Mouse (Mus musculus): ENCODE data around the gene Gatc.
"Not testable (repeated sequence)": the region's sequence is repeated elsewhere in the genome, so short reads cannot be mapped to it uniquely, and the experiment has no call there.

Gatc gene

GRCm38 (mm10) chr5:115327610-115328548 is 13.1 kb downstream of the Gatc start:
- DNase-seq, result peak; percentile 42

- peak; percentile 97 for DNase-seq
Measured at GRCm38 (mm10) chr5:115326875-115327609, 13.9 kb downstream of the Gatc start, which contains the start of gene Srsf9. TSS of gene Srsf9 (plus strand) at chr5:115327177.

- no peak for DNase-seq
Measured at GRCm38 (mm10) chr5:115326256-115326831, 14.6 kb downstream of the Gatc start.

GRCm38 (mm10) chr5:115319004-115319940 is 21.7 kb downstream of the Gatc start:
- peak; percentile 88 for DNase-seq

GRCm38 (mm10) chr5:115317645-115318328 is 23.2 kb downstream of the Gatc start:
- DNase-seq, result peak; percentile 74

- DNase-seq, result peak; percentile 29
Measured at GRCm38 (mm10) chr5:115316968-115317644, 23.9 kb downstream of the Gatc start.

GRCm38 (mm10) chr5:115313668-115313943 is 27.4 kb downstream of the Gatc start:
- no peak for DNase-seq

GRCm38 (mm10) chr5:115312816-115313667 is 27.9 kb downstream of the Gatc start:
- DNase-seq, result no peak

- DNase-seq, result no peak
Measured at GRCm38 (mm10) chr5:115312354-115312753, 28.6 kb downstream of the Gatc start.

GRCm38 (mm10) chr5:115302190-115302589 is 38.8 kb downstream of the Gatc start:
- DNase-seq, result not testable (repeated sequence)

GRCm38 (mm10) chr5:115301615-115302014 is 39.4 kb downstream of the Gatc start:
- DNase-seq, result no peak

GRCm38 (mm10) chr5:115300792-115301614 is 40.0 kb downstream of the Gatc start, which contains the start of gene Dynll1:
TSS of gene Dynll1 (minus strand) at chr5:115300999.
- peak; percentile 99 for DNase-seq

GRCm38 (mm10) chr5:115300035-115300744 is 40.8 kb downstream of the Gatc start:
- DNase-seq, result peak; percentile 87

- DNase-seq, result no peak
Measured at GRCm38 (mm10) chr5:115296347-115296746, 44.6 kb downstream of the Gatc start.

- no peak for DNase-seq
Measured at GRCm38 (mm10) chr5:115294173-115294572, 46.8 kb downstream of the Gatc start.

GRCm38 (mm10) chr5:115284735-115285134 is 56.2 kb downstream of the Gatc start:
- DNase-seq, result no peak

Data from retina, postnatal 1 day (tissue).